Mouse (Mus musculus): ENCODE results near the gene Adam11.

The Adam11 gene

GRCm38 (mm10) chr11:102827097-102827496 lies 65.9 kb downstream of the Adam11 start:
- DNase-seq (ENCODE audit: low read depth), result no peak

All from NIH3T3 (cell line).